Mouse (Mus musculus) forebrain, embryonic 11.5 days (tissue): ENCODE measurements around the gene 3100002H09Rik. TPM values are rescaled to one million over a fixed set of nuclear protein-coding genes. Genes with fewer than 3 reads are reported as not detected.

Experiments used
- ATAC-seq: fragments of 200-750 bp; cut with Nextera tagmentation; replicated peaks from 2 replicates; pipeline ENCODE4 v1.8.0; 2017; ENCODE audit warnings: moderate TSS enrichment; ENCODE audit not compliant: low FRiP score
- DNase-seq: peaks from one replicate; pipeline ENCODE4 v3.0.0-alpha.2; 2017; ENCODE audit warnings: low spot score
- H3K27ac ChIP-seq: fragments of 300-500 bp; sonication (generic); 2 replicates; pipeline ENCODE4 v1.5.1; 2014; ENCODE audit warnings: low read depth, low read length
- H3K27me3 ChIP-seq: fragments of 300-500 bp; sonication (generic); 2 replicates; pipeline ENCODE4 v1.6.1; 2014; ENCODE audit warnings: mild to moderate bottlenecking, low read length, mixed read lengths; ENCODE audit not compliant: control insufficient read depth, insufficient read depth
- H3K36me3 ChIP-seq: fragments of 300-500 bp; sonication (generic); 2 replicates; pipeline ENCODE4 v1.6.1; 2014; ENCODE audit warnings: mild to moderate bottlenecking, low read length, moderate library complexity, mixed read lengths; ENCODE audit not compliant: control insufficient read depth, insufficient read depth
- H3K4me1 ChIP-seq: fragments of 300-500 bp; sonication (generic); replicated peaks from 2 replicates; pipeline ENCODE4 v1.6.1; 2014; ENCODE audit warnings: low read length, mixed read lengths; ENCODE audit not compliant: control insufficient read depth, insufficient read depth
- H3K4me2 ChIP-seq: fragments of 300-500 bp; sonication (generic); 2 replicates; pipeline ENCODE4 v1.6.1; 2014; ENCODE audit warnings: low read depth, mild to moderate bottlenecking, low read length, moderate library complexity, mixed read lengths; ENCODE audit not compliant: severe bottlenecking
- H3K4me3 ChIP-seq: fragments of 300-500 bp; sonication (generic); 2 replicates; pipeline ENCODE4 v1.5.1; 2014; ENCODE audit warnings: low read depth, low read length
- H3K9ac ChIP-seq: fragments of 300-500 bp; sonication (generic); 2 replicates; pipeline ENCODE4 v1.6.1; 2014; ENCODE audit warnings: low read length
- H3K9me3 ChIP-seq: fragments of 300-500 bp; sonication (generic); 2 replicates; pipeline ENCODE4 v1.6.1; 2016; ENCODE audit warnings: low read length, mixed read lengths; ENCODE audit not compliant: control insufficient read depth
- WGBS: fragments of 180-500 bp; shearing (Covaris S2); extraction: QIAGEN DNeasy Blood & Tissue Kit; methylation state at CpG from one replicate; pipeline ENCODE4 v1.1.7; 2014; 5-methylcytosine and 5-hydroxymethylcytosine counted together
- polyA plus RNA-seq: library from polyadenylated mRNA; unstranded; fragments of >200 nt; fragmentation: Nextera tagmentation; extraction: Ambion mirVana; gene quantifications from 2 replicates; pipeline ENCODE4 v1.2.1, GENCODE M21; 2014

The 3100002H09Rik gene
- polyA plus RNA-seq, 1 experiment from 2014 or later, result 0.67 TPM

DNA sequence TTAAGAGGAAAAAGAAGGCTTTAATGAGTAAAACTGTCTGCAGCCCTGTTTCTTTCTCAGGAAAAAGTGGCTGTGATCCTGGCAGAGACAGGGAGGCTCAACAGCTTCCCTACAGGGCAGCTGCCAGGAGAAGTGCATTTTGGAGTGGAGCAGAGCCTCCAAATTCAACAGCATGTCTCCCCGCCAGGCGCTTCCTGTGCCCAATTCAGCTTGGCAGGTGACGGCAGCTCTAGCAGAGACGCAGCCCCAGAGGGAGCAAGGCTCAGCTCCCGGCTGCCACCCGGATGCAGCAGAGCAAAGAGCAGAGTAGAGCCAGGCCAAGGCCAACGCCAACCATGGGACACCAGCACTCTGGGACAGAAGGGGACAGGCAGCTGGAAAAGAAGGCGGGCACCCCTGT, 3.4 kb downstream of the 3100002H09Rik start:
- no peak overlapping the region for H3K4me2 ChIP-seq
- 76% methylated on average over 8 of the region's 8 CpGs for WGBS
- H3K9ac ChIP-seq, result no peak overlapping the region
- H3K36me3 ChIP-seq, result no peaks in the 10 kb centered on the region
- no peak for ATAC-seq
- H3K27me3 ChIP-seq, result peaks cover 3% of the 10 kb centered on the region; the same call in 1 of the 2 replicates
- no peaks in the 10 kb centered on the region; the same call in 1 of the 2 replicates for H3K4me1 ChIP-seq
- H3K27ac ChIP-seq, result no peak overlapping the region
- H3K4me3 ChIP-seq, result no peak overlapping the region
- DNase-seq, result no peak
- H3K9me3 ChIP-seq, result no peaks in the 10 kb centered on the region

DNA sequence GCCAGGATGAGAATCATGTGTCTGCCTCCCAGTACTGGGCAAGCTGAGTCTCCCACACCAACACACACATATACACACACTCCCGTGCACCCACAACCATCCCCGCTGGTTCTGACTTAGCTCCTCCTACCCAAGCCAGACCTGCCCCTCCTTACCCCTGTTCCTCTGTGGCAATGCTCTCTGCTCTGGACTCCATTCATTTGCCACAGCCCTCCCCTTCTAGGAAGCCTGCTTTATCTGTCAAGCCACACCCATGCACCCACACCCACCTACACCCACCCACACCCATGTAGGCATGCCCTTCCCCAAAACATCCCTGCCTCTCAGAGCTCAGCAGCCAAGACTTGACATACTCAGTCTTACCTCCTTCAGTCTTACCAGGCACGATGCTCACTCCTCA, 4.4 kb downstream of the 3100002H09Rik start:
- Histone ChIP-seq H3K4me1 (no peaks in the 10 kb centered on the region; the same call in 1 of the 2 replicates), H3K36me3 (no peaks in the 10 kb centered on the region), H3K27me3 (peaks cover 3% of the 10 kb centered on the region; the same call in 1 of the 2 replicates), H3K9me3 (no peaks in the 10 kb centered on the region), H3K4me3 (no peak overlapping the region), H3K27ac (no peak overlapping the region), H3K9ac (no peak overlapping the region), H3K4me2 (no peak overlapping the region)
- DNase-seq (no peak), ATAC-seq (peak; percentile 60; the same call in 1 of the 2 replicates)
- 80% methylated on average over 3 of the region's 3 CpGs for WGBS

DNA sequence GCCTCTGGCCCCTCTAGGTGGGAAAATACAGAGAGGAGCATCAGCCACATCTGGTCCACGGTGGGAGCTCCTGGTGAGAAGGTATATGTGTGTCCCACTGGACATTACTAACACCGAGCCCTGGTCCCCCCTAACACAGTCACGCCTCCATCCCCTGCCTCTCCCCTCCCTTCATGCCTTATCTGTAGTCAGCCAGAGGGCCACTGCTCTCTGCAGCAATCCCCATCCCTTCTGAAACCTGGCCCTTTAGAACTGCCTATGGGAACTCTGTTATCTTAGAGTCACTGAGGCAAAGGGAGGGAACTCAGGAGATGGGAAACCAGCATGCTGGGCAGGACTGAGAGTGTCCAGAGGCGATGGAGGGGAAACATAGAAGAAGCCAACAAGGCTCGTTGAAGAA, 5.3 kb downstream of the 3100002H09Rik start:
- DNase-seq (no peak), ATAC-seq (no peak)
- H3K4me1 ChIP-seq, result no peaks in the 10 kb centered on the region; the same call in 1 of the 2 replicates
- H3K27ac ChIP-seq, result no peak overlapping the region
- H3K36me3 ChIP-seq, result no peaks in the 10 kb centered on the region
- WGBS, result 63% methylated on average over 5 of the region's 5 CpGs
- H3K9me3 ChIP-seq, result no peaks in the 10 kb centered on the region
- H3K9ac ChIP-seq, result no peak overlapping the region
- H3K4me2 ChIP-seq, result no peak overlapping the region
- peaks cover 3% of the 10 kb centered on the region; the same call in 1 of the 2 replicates for H3K27me3 ChIP-seq
- no peak overlapping the region for H3K4me3 ChIP-seq

DNA sequence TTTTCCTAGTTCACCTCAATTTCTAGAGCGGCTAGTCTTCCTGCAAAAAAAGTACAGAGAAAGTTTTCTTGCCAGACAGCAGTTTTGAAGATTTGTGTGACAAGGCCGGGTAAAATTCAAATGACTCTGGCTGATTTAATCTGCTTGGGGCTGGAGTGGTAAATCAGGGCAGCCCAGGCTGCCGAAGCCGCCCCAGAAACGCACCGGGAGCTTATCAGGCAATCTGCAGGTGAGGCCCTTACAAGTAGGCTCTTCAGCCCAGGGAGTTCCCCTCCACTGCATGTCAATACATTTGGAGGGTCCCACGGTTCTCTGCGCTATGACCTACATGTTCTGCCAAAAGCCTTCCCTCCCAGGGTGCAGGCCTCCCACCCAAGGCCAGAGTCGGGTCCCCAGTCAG, 6.9 kb downstream of the 3100002H09Rik start:
- Histone ChIP-seq H3K4me1 (no peaks in the 10 kb centered on the region; the same call in 1 of the 2 replicates), H3K36me3 (no peaks in the 10 kb centered on the region), H3K27ac (no peak overlapping the region), H3K9me3 (no peaks in the 10 kb centered on the region), H3K4me3 (no peak overlapping the region), H3K27me3 (peaks cover 3% of the 10 kb centered on the region; the same call in 1 of the 2 replicates), H3K9ac (no peak overlapping the region), H3K4me2 (no peak overlapping the region)
- DNase-seq (no peak), ATAC-seq (no peak)
- 29% methylated on average over 9 of the region's 9 CpGs for WGBS

DNA sequence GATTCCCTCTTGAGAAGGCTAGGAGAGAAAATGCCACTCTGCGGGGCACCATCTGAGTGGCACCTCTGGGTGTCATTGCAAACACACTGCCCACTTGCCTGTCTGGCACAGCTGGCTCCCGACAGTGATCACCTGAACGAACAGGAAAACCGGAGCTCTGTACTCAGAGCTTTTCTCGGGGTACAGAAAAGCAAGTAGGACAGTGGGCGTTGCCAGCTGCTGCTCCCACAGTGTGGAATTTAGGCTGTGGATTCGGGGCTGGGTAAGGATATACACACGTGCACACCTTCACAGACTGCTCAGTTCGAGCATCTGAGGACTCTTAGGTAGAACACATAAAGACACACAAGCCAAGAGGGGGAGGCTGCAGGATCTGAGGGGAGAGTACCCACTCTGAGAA, 14.7 kb downstream of the 3100002H09Rik start:
- 76% methylated on average over 9 of the region's 9 CpGs for WGBS
- no peaks in the 10 kb centered on the region; the same call in 1 of the 2 replicates for H3K27me3 ChIP-seq
- no peak for ATAC-seq
- H3K4me1 ChIP-seq, result peaks cover 11% of the 10 kb centered on the region; the same call in 1 of the 2 replicates
- H3K9ac ChIP-seq, result no peak overlapping the region
- no peaks in the 10 kb centered on the region for H3K36me3 ChIP-seq
- no peak for DNase-seq
- H3K27ac ChIP-seq, result no peak overlapping the region
- no peak overlapping the region for H3K4me3 ChIP-seq
- H3K4me2 ChIP-seq, result no peak overlapping the region
- no peaks in the 10 kb centered on the region for H3K9me3 ChIP-seq

DNA sequence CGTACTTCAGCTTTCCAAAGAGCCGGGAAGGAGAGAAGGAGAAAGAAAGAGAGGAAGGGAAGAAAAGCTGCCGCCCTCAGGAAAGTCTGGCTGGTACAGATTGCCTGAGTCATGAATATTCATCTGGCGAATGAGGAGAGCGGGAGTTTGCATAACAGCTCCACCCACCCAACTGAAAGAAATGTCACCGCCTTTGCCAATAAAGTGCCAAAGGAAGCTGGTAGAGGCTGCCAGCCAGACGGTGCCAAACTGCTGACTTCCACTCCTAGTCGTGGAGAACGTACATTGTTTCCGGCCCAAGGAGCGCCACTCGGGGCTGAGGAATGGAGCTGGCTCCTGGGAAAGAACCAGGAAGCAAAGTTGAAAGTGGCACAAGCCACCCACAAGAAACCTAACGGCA, 15.7 kb downstream of the 3100002H09Rik start:
- Histone ChIP-seq H3K27me3 (no peaks in the 10 kb centered on the region; the same call in 1 of the 2 replicates), H3K4me3 (no peak overlapping the region), H3K9me3 (no peaks in the 10 kb centered on the region), H3K4me2 (0 out of 2 replicates have a peak overlapping the region, but pooled peaks have one; percentile 8), H3K36me3 (no peaks in the 10 kb centered on the region), H3K4me1 (peaks cover 11% of the 10 kb centered on the region; the same call in 1 of the 2 replicates), H3K9ac (no peak overlapping the region), H3K27ac (no peak overlapping the region)
- ATAC-seq (no peak), DNase-seq (no peak)
- WGBS, result 53% methylated on average over 13 of the region's 13 CpGs

DNA sequence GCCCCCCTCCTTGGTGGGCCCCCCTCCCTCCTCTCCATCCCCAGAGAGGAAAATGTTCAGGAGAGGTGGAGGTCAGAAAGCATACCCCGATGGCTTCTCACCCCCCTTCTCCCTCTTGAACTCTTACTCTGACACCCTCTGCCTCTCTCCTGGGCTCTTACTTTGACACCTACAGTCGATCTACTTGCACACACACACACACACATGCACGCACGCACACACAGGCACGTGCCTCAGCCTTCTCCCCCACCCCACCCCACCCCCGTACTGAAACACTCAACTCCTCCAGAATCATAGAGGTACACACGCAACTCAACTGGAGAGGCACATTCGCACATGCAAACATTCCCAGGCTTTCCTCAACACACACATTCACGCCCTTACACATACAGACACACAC, 16.9 kb downstream of the 3100002H09Rik start:
- WGBS, result 70% methylated on average over 9 of the region's 9 CpGs
- Histone ChIP-seq H3K9ac (no peak overlapping the region), H3K4me2 (no peak overlapping the region), H3K36me3 (no peaks in the 10 kb centered on the region), H3K27me3 (no peaks in the 10 kb centered on the region; the same call in 1 of the 2 replicates), H3K27ac (no peak overlapping the region), H3K9me3 (no peaks in the 10 kb centered on the region), H3K4me1 (peaks cover 11% of the 10 kb centered on the region; the same call in 1 of the 2 replicates), H3K4me3 (no peak overlapping the region)
- ATAC-seq (no peak), DNase-seq (no peak)

DNA sequence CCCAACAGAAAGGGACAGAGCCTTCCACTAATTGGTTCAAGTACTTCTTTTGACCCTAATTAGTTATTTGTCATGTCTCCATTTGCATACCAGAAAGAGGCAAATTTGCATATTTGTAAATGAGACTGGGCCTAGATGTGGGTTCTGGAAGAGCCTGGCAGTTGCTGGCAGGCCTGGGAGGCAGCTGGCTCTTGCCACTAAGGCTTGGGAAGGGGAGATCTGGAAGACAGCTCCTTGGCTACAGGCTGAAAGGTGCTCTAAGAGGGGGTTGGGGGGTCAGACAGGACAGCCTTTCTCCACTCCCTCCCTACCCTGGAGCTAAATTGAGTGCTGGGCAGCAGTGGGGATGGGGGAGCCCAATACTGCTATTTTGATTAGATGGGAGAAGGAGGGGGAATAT, 17.4 kb downstream of the 3100002H09Rik start:
- no peaks in the 10 kb centered on the region for H3K36me3 ChIP-seq
- H3K9me3 ChIP-seq, result no peaks in the 10 kb centered on the region
- H3K4me3 ChIP-seq, result no peak overlapping the region
- H3K4me2 ChIP-seq, result no peak overlapping the region
- H3K4me1 ChIP-seq, result peaks cover 11% of the 10 kb centered on the region; the same call in 1 of the 2 replicates
- H3K9ac ChIP-seq, result no peak overlapping the region
- DNase-seq (no peak), ATAC-seq (no peak)
- H3K27me3 ChIP-seq, result no peaks in the 10 kb centered on the region; the same call in 1 of the 2 replicates
- H3K27ac ChIP-seq, result no peak overlapping the region

DNA sequence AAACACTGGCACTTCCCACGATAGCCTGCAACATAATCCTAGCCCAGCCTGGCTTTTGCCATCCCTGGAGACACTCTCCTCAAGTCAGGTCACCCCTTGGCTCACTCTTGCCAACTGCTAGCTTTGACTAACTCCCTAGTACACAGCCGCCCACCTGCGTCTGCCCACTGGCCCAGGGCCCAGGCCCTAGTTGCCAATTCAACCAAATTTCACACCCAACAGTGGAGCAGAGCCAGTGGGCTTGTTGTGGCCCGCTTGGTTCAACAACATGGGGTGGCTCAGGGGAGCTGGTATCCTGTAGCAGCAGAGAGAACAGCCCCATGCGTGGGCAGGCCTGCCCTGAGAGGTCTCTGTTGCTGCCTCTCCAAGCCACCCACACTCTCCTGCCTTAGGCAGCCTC, 18.4 kb downstream of the 3100002H09Rik start:
- no peak for ATAC-seq
- Histone ChIP-seq H3K9me3 (no peaks in the 10 kb centered on the region), H3K9ac (no peak overlapping the region), H3K4me1 (peaks cover 11% of the 10 kb centered on the region; the same call in 1 of the 2 replicates), H3K27me3 (no peaks in the 10 kb centered on the region; the same call in 1 of the 2 replicates), H3K27ac (no peak overlapping the region), H3K4me3 (no peak overlapping the region), H3K4me2 (no peak overlapping the region), H3K36me3 (no peaks in the 10 kb centered on the region)
- DNase-seq, result no peak
- WGBS, result 89% methylated on average over 5 of the region's 5 CpGs
